Mouse (Mus musculus): ENCODE measurements around the gene Pim3. TPM values are rescaled to one million over a fixed set of nuclear protein-coding genes. Genes with fewer than 3 reads are reported as not detected.

Gene Pim3
- polyA plus RNA-seq, 1 experiment from 2014 or later = 58.3 TPM

DNA sequence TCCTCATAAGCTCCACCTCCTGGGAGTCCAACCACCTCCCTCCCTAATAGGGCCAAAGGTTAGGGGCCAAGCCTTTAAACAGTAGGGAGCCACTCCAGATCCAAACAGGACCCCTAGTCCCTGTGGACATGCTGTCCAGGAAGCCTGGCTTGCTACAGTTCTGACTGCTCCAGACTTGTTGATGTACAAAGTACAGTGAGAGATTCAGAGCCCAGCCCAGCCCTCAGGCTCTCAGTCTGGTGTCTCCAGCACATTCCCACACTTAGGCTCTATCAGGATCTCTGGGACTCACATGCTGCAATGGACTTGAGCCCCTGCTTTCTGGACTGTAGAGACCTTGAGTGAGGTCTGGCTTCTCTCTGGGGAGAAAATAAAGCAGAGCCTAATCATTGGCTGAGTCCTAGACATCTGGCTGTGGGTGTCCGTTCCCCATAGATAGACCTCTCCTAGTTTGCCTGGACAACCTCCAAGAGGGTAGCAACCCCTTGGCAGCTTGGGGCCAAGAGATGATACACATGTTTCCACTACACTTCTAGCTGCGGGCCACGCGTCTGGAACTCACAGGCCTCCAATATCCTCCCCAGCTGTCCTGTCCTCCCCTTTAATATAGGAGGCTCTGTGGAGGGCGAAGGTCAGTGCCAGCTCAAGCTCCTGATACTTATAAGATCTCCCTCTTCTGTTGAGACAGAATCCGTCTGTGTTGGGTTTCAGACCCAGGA lies 6.2 kb downstream of the Pim3 start:
- Histone ChIP-seq H3K9me3 (replicated peaks; ENCODE audit: control insufficient read depth, low read length) (no peaks in the 10 kb centered on the region; the same call in 1 of the 2 replicates), H3K4me3 (replicated peaks; ENCODE audit: low read length) (no peak overlapping the region), H3K27me3 (ENCODE audit: control insufficient read depth, insufficient read depth, low read length) (no peaks in the 10 kb centered on the region), H3K27ac (ENCODE audit: low read length) (peak overlapping the region; percentile 55), H3K9ac (ENCODE audit: low read length) (no peak overlapping the region), H3K4me2 (ENCODE audit: low read depth, low read length) (no peak overlapping the region), H3K36me3 (ENCODE audit: control insufficient read depth, insufficient read depth, low read length) (peaks cover 6% of the 10 kb centered on the region; the same call in 1 of the 2 replicates), H3K4me1 (ENCODE audit: control insufficient read depth, insufficient read depth, low read length) (peaks cover 40% of the 10 kb centered on the region)
- 65% methylated on average over 6 of the region's 6 CpGs for WGBS
- ATAC-seq (ENCODE audit: insufficient read depth, low FRiP score) = no peak

DNA sequence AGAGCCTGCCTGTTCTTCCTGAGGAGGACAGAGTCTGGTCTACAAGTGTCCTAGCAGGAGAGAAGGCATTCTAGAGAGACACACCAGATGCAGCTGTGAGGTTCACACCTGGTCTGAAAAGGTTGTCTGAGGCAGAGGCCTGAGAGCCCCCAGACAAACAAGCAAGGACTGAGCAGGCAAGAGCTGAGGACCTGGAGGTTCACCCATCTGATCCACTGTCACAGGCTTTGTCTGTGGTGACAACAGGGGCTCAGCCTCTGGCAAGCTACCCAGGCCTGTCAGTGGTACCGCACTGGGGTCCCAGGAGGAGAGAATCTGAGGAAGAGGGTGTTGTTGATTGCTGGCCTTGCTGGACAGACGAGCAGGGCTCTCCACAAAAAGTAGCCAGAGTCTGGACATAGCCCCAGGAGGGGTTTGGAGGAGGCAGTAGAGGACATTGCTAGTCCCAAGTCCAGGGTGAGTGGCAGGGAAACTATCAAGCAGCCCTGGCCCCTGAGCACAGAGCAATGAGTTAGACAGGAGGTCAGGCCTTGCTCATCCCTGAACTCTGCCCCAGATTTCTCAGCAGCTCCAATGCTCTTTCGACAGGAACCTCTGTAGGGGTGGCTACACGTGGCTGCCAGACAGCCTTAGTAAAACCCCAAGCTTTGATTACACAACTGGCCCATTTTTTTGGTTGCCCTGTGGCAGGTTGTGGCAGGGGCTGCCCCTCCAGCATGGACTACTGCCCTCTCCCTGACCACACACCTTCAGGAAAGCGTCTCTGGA lies 8.6 kb downstream of the Pim3 start:
- H3K4me2 ChIP-seq (ENCODE audit: low read depth, low read length) = no peak overlapping the region
- no peaks in the 10 kb centered on the region; the same call in 1 of the 2 replicates for H3K9me3 ChIP-seq (replicated peaks; ENCODE audit: control insufficient read depth, low read length)
- H3K27me3 ChIP-seq (ENCODE audit: control insufficient read depth, insufficient read depth, low read length) = no peaks in the 10 kb centered on the region
- no peaks in the 10 kb centered on the region for H3K36me3 ChIP-seq (ENCODE audit: control insufficient read depth, insufficient read depth, low read length)
- H3K9ac ChIP-seq (ENCODE audit: low read length) = no peak overlapping the region
- no peak overlapping the region for H3K27ac ChIP-seq (ENCODE audit: low read length)
- H3K4me3 ChIP-seq (replicated peaks; ENCODE audit: low read length) = no peak overlapping the region
- ATAC-seq (ENCODE audit: insufficient read depth, low FRiP score) = no peak
- WGBS = 81% methylated on average over 5 of the region's 5 CpGs
- peaks cover 25% of the 10 kb centered on the region for H3K4me1 ChIP-seq (ENCODE audit: control insufficient read depth, insufficient read depth, low read length)

DNA sequence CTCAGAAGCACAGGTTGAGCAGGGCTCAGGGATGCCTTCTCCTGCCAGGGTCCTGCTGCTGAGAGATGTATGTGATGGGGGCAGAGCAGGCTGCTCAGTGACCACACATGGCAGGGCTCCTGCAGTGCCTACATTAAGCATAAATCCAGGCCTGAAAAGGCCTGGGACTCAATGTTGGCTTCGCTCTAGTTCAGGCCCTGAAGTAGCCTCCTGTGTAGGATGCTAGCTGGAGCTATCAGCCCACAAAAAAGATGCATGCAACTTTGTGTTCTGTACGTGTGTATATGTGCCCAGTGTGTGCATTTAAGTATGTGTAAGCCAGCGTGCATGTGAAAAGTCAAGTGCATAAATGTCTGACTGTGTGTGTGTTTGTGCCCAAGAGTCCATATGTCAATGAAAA lies 12.1 kb downstream of the Pim3 start:
- H3K4me3 ChIP-seq (replicated peaks; ENCODE audit: low read length) = no peak overlapping the region
- 91% methylated on average over 3 of the region's 3 CpGs for WGBS
- no peak overlapping the region for H3K4me2 ChIP-seq (ENCODE audit: low read depth, low read length)
- no peaks in the 10 kb centered on the region for H3K9me3 ChIP-seq (replicated peaks; ENCODE audit: control insufficient read depth, low read length)
- peaks cover 5% of the 10 kb centered on the region for H3K4me1 ChIP-seq (ENCODE audit: control insufficient read depth, insufficient read depth, low read length)
- H3K9ac ChIP-seq (ENCODE audit: low read length) = no peak overlapping the region
- no peaks in the 10 kb centered on the region; the same call in 1 of the 2 replicates for H3K27me3 ChIP-seq (ENCODE audit: control insufficient read depth, insufficient read depth, low read length)
- no peaks in the 10 kb centered on the region for H3K36me3 ChIP-seq (ENCODE audit: control insufficient read depth, insufficient read depth, low read length)
- H3K27ac ChIP-seq (ENCODE audit: low read length) = no peak overlapping the region
- ATAC-seq (ENCODE audit: insufficient read depth, low FRiP score) = no peak

DNA sequence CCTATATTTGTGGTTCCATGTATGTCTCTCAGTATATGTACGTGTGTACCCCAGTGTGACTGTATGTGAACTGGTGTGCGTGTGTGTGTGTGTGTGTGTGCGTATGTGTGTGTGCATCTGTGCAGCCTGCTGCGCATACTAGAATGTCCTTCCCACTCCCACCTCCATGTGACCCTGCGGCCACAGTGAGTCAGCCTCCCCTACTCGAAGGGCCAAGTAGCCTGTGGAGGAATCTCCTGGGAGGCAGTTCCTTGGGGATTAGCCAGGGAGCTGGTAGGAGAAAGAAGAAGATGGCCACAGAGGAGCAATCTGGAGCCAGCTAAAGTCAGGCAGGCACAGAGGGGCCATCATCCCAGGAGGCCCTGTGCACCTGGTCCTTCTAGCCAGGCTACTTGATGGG lies 12.5 kb downstream of the Pim3 start:
- no peaks in the 10 kb centered on the region for H3K36me3 ChIP-seq (ENCODE audit: control insufficient read depth, insufficient read depth, low read length)
- H3K4me3 ChIP-seq (replicated peaks; ENCODE audit: low read length) = no peak overlapping the region
- ATAC-seq (ENCODE audit: insufficient read depth, low FRiP score) = no peak
- peaks cover 5% of the 10 kb centered on the region for H3K4me1 ChIP-seq (ENCODE audit: control insufficient read depth, insufficient read depth, low read length)
- WGBS = 81% methylated on average over 6 of the region's 6 CpGs
- no peak overlapping the region for H3K4me2 ChIP-seq (ENCODE audit: low read depth, low read length)
- H3K27ac ChIP-seq (ENCODE audit: low read length) = no peak overlapping the region
- H3K9ac ChIP-seq (ENCODE audit: low read length) = no peak overlapping the region
- H3K27me3 ChIP-seq (ENCODE audit: control insufficient read depth, insufficient read depth, low read length) = no peaks in the 10 kb centered on the region; the same call in 1 of the 2 replicates
- H3K9me3 ChIP-seq (replicated peaks; ENCODE audit: control insufficient read depth, low read length) = no peaks in the 10 kb centered on the region

DNA sequence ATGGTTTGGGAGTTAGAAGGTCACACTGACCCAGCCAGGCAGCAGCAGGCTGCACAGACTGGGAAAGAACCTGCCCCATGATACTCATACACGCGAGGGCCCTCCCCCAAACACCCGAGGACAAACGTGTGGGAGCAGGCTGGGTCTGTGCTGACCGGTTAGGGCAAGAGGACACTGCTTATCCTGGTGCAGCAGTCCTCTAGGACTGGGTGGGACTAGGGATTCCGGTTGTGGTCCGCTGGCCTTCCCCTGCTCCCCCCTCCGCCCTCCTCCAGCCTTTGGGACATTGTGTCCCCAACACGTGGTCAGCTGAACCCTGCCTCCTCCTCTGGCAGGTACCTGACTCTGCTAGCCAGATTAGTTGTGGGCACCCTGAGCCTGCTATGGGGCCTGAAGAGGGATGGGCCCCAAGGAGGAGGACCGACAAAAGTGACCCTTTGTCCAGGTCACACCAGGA lies 13.7 kb downstream of the Pim3 start:
- H3K27ac ChIP-seq (ENCODE audit: low read length) = no peak overlapping the region
- H3K4me3 ChIP-seq (replicated peaks; ENCODE audit: low read length) = no peak overlapping the region
- H3K9ac ChIP-seq (ENCODE audit: low read length) = no peak overlapping the region
- ATAC-seq (ENCODE audit: insufficient read depth, low FRiP score) = peak; percentile 69; the same call in 1 of the 2 replicates
- no peaks in the 10 kb centered on the region; the same call in 1 of the 2 replicates for H3K27me3 ChIP-seq (ENCODE audit: control insufficient read depth, insufficient read depth, low read length)
- H3K4me1 ChIP-seq (ENCODE audit: control insufficient read depth, insufficient read depth, low read length) = peaks cover 5% of the 10 kb centered on the region
- no peaks in the 10 kb centered on the region for H3K9me3 ChIP-seq (replicated peaks; ENCODE audit: control insufficient read depth, low read length)
- no peak overlapping the region for H3K4me2 ChIP-seq (ENCODE audit: low read depth, low read length)
- H3K36me3 ChIP-seq (ENCODE audit: control insufficient read depth, insufficient read depth, low read length) = no peaks in the 10 kb centered on the region
- WGBS = 27% methylated on average over 10 of the region's 10 CpGs

DNA sequence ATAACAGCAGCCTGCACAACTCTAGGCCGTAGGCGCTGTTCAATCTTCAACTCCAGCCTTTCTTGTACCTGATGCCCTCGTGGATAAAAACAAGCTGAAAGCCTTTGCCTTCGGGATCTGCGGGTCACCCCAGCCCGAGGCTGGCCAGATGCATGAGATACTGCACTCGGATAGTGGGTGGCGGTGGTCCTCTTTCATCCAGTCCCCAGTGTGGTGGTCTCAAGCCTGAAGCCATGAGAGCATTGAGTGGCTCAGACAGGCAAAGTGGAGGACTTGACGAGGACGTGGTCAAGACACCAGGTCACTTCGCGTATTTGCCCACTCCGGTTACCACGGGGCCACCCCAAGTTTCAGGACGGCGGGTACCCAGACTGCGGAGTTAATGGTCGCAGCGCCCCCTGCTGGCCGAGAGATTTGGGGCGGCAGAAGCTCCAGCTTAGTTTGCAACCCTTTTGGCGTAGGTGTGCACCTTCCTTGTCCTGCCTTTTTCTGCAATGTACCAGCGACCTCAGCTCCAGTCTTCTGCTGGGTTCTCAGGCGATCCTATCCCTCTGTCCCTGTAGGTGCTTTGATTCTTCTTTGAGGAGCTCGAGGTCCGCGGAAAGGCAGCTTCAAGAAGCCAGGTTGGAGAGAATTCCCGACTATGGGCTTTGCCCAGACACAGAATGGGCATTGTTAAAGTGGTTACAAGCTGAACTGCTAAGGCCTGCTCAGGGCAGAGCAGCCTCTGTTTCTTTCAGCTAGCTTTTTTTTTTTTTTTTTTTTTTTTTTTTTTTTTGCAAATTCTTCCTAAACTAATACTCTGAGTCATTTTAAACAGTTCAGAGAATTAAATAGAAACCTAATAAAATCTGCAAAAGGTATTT lies 14.4 kb downstream of the Pim3 start:
- Histone ChIP-seq H3K27ac (ENCODE audit: low read length) (no peak overlapping the region), H3K4me2 (ENCODE audit: low read depth, low read length) (peak overlapping the region; percentile 39; the same call in 1 of the 2 replicates), H3K4me1 (ENCODE audit: control insufficient read depth, insufficient read depth, low read length) (peaks cover 5% of the 10 kb centered on the region), H3K9ac (ENCODE audit: low read length) (peak overlapping the region; percentile 31), H3K4me3 (replicated peaks; ENCODE audit: low read length) (no peak overlapping the region), H3K27me3 (ENCODE audit: control insufficient read depth, insufficient read depth, low read length) (no peaks in the 10 kb centered on the region; the same call in 1 of the 2 replicates), H3K9me3 (replicated peaks; ENCODE audit: control insufficient read depth, low read length) (no peaks in the 10 kb centered on the region), H3K36me3 (ENCODE audit: control insufficient read depth, insufficient read depth, low read length) (no peaks in the 10 kb centered on the region)
- ATAC-seq (ENCODE audit: insufficient read depth, low FRiP score) = peak; percentile 67; the same call in 1 of the 2 replicates
- WGBS = 12% methylated on average over 28 of the region's 28 CpGs

DNA sequence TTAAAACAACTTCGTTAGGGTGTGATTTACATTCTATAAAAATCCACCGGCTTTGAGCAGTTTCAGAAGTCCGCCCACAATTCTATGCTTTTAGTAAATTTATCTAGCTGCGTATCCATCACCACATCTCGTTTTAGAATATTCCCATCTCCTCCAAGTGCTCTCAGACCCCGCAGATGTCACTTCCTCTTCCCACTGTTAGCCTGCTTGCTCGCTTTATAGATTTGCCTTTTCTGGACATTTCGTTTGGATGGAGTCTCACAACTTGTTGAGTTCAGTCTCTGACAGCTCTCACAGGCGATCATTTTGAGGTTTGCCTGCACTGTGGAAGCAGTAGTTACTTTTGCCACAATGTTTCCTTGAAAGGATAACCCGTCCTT lies 15.0 kb downstream of the Pim3 start:
- H3K27ac ChIP-seq (ENCODE audit: low read length) = no peak overlapping the region
- WGBS = 78% methylated on average over 10 of the region's 10 CpGs
- H3K27me3 ChIP-seq (ENCODE audit: control insufficient read depth, insufficient read depth, low read length) = no peaks in the 10 kb centered on the region; the same call in 1 of the 2 replicates
- no peaks in the 10 kb centered on the region for H3K36me3 ChIP-seq (ENCODE audit: control insufficient read depth, insufficient read depth, low read length)
- no peaks in the 10 kb centered on the region for H3K9me3 ChIP-seq (replicated peaks; ENCODE audit: control insufficient read depth, low read length)
- ATAC-seq (ENCODE audit: insufficient read depth, low FRiP score) = no peak
- H3K9ac ChIP-seq (ENCODE audit: low read length) = no peak overlapping the region
- H3K4me1 ChIP-seq (ENCODE audit: control insufficient read depth, insufficient read depth, low read length) = peaks cover 5% of the 10 kb centered on the region
- H3K4me2 ChIP-seq (ENCODE audit: low read depth, low read length) = no peak overlapping the region
- H3K4me3 ChIP-seq (replicated peaks; ENCODE audit: low read length) = no peak overlapping the region

DNA sequence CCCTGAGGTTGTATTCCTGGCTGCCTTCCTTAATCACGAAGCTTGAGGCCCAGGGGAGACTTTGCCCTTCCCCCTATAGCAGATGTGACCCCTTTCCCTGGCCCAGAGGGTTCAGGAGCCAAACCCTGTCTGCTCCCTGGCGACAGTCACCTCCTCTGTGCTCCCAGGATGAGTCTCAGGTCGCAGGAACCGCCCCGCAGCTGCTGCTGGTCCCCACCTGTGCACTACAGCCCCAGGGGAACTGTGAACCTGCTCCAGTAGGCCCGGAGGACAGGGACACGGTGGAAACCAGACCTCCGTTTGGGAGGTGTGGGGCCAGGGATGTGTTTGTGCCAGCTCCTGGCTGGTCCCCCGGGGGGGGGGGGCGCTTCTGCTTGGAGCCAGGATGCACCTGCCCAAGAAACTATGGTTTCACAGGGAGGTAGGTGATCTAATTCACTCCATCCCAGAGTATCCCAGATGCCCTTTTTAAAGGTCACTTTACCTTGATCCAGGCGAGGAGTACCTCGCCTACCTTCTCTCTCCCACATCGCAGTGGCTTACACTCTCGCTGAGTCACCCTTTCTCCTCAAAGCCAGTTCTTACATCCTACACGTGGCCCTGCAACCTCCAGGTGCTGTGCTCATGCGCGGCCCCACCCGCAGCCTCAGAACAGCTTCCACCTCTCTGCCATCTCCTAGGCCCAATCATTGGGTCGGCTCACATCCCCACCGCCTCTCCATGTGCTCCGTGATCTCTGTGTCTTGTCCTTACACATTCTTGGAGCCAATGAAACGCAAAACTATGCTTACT lies 19.5 kb downstream of the Pim3 start:
- H3K9me3 ChIP-seq (replicated peaks; ENCODE audit: control insufficient read depth, low read length) = no peaks in the 10 kb centered on the region
- H3K27me3 ChIP-seq (ENCODE audit: control insufficient read depth, insufficient read depth, low read length) = no peaks in the 10 kb centered on the region
- no peak overlapping the region for H3K4me3 ChIP-seq (replicated peaks; ENCODE audit: low read length)
- 58% methylated on average over 21 of the region's 22 CpGs for WGBS
- H3K27ac ChIP-seq (ENCODE audit: low read length) = no peak overlapping the region
- H3K36me3 ChIP-seq (ENCODE audit: control insufficient read depth, insufficient read depth, low read length) = no peaks in the 10 kb centered on the region
- ATAC-seq (ENCODE audit: insufficient read depth, low FRiP score) = no peak
- no peak overlapping the region for H3K4me2 ChIP-seq (ENCODE audit: low read depth, low read length)
- H3K9ac ChIP-seq (ENCODE audit: low read length) = no peak overlapping the region
- no peaks in the 10 kb centered on the region for H3K4me1 ChIP-seq (ENCODE audit: control insufficient read depth, insufficient read depth, low read length)
